Mouse (Mus musculus) liver, adult 2 months (tissue): ENCODE data around the gene Kcnh2. TPM values are rescaled to one million over a fixed set of nuclear protein-coding genes. Genes with fewer than 3 reads are reported as not detected.
A peak's percentile ranks its signal among the peaks of the same experiment; 100 is the strongest.

Experiments used
- DNase-seq: peaks from one replicate; pipeline ENCODE4 v3.0.0-alpha.2; 2011; ENCODE audit warnings: low read depth, low spot score; ENCODE audit errors: extremely low read depth
- H3K27ac ChIP-seq: fragments of 200-500 bp; replicated peaks from 2 replicates; pipeline ENCODE4 v1.5.1; 2012; ENCODE audit warnings: low read depth, mild to moderate bottlenecking, control low read depth, inconsistent platforms, low read length; ENCODE audit not compliant: insufficient read depth
- H3K27me3 ChIP-seq: fragments of 200-500 bp; 2 replicates; pipeline ENCODE4 v1.6.1; 2012; ENCODE audit warnings: mild to moderate bottlenecking, moderate library complexity, low read length, inconsistent platforms; ENCODE audit not compliant: control insufficient read depth, insufficient read depth
- H3K36me3 ChIP-seq: fragments of 200-500 bp; 2 replicates; pipeline ENCODE4 v1.6.1; 2012; ENCODE audit warnings: low read length, inconsistent platforms; ENCODE audit not compliant: control insufficient read depth, insufficient read depth
- H3K4me1 ChIP-seq: fragments of 200-500 bp; 2 replicates; pipeline ENCODE4 v1.6.1; 2011; ENCODE audit warnings: low read length; ENCODE audit not compliant: control insufficient read depth, insufficient read depth
- H3K4me3 ChIP-seq: fragments of 200-500 bp; 2 replicates; pipeline ENCODE4 v1.5.1; 2011; ENCODE audit warnings: low read depth, mild to moderate bottlenecking, control low read depth, low read length, moderate library complexity; ENCODE audit not compliant: insufficient read depth
- H3K79me2 ChIP-seq: fragments of 200-500 bp; 2 replicates; pipeline ENCODE4 v1.6.1; 2012; ENCODE audit warnings: inconsistent platforms, mild to moderate bottlenecking, low read length, moderate library complexity; ENCODE audit not compliant: control insufficient read depth, insufficient read depth
- H3K9ac ChIP-seq: fragments of 200-500 bp; 2 replicates; pipeline ENCODE4 v1.6.1; 2012; ENCODE audit warnings: low read depth, mild to moderate bottlenecking, control low read depth, inconsistent platforms, low read length
- CTCF ChIP-seq: fragments of 200-500 bp; IDR thresholded peaks from 2 replicates; pipeline ENCODE4 v1.5.1; 2011; ENCODE audit warnings: low read depth, low read length, control low read depth
- POLR2A ChIP-seq: fragments of 200-500 bp; IDR thresholded peaks from 2 replicates; pipeline ENCODE4 v1.6.1; 2011; ENCODE audit warnings: low read length, control low read depth; ENCODE audit not compliant: insufficient read depth; ENCODE audit errors: extremely low read depth
- WGBS: fragments of 180-500 bp; shearing (Covaris S2); methylation state at CpG from one replicate; pipeline ENCODE4 v1.1.7; 2018; 5-methylcytosine and 5-hydroxymethylcytosine counted together
- polyA plus RNA-seq: library from polyadenylated mRNA; depleted of rRNA; stranded (reverse); fragments of >200 nt; gene quantifications from 2 replicates; pipeline ENCODE4 v1.2.3, GENCODE M21; 2012
- total RNA-seq: library from RNA; depleted of rRNA; stranded (reverse); fragments of >200 nt; gene quantifications from 2 replicates; pipeline ENCODE4 v1.2.3, GENCODE M21; 2014

Gene Kcnh2
- total and polyA plus RNA-seq, 2 experiments = not detected

- 4% methylated on average over 34 of the region's 34 CpGs for WGBS
- Histone ChIP-seq H3K9ac (peak overlapping the region; percentile 56), H3K36me3 (no peaks in the 10 kb centered on the region), H3K79me2 (no peaks in the 10 kb centered on the region), H3K4me1 (peaks cover 5% of the 10 kb centered on the region; the same call in 1 of the 2 replicates), H3K4me3 (peak overlapping the region; percentile 52), H3K27me3 (no peaks in the 10 kb centered on the region), H3K27ac (peak overlapping the region; percentile 43)
- TF ChIP-seq CTCF (peak; percentile 61), POLR2A (no peak)
- DNase-seq = peak; percentile 88
These were observed 31.8 kb upstream of the Kcnh2 start for GRCm38 (mm10) chr5:24383026-24383859.

GRCm38 (mm10) chr5:24381988-24382387, 30.6 kb upstream of the Kcnh2 start:
- H3K4me3 ChIP-seq = no peak overlapping the region
- no peaks in the 10 kb centered on the region for H3K79me2 ChIP-seq
- no peaks in the 10 kb centered on the region; the same call in 1 of the 2 replicates for H3K4me1 ChIP-seq
- H3K27ac ChIP-seq = no peak overlapping the region
- no peak overlapping the region for H3K9ac ChIP-seq
- H3K36me3 ChIP-seq = no peaks in the 10 kb centered on the region
- no peak for TF ChIP-seq CTCF
- TF ChIP-seq POLR2A = no peak
- 54% methylated on average over 2 of the region's 2 CpGs for WGBS
- DNase-seq = no peak
- H3K27me3 ChIP-seq = no peaks in the 10 kb centered on the region

- H3K4me3 ChIP-seq = no peak overlapping the region
- H3K9ac ChIP-seq = no peak overlapping the region
- TF ChIP-seq CTCF (no peak), POLR2A (no peak)
- no peaks in the 10 kb centered on the region for H3K79me2 ChIP-seq
- H3K4me1 ChIP-seq = no peaks in the 10 kb centered on the region; the same call in 1 of the 2 replicates
- H3K36me3 ChIP-seq = no peaks in the 10 kb centered on the region
- no peak overlapping the region for H3K27ac ChIP-seq
- WGBS = 88% methylated on average over 6 of the region's 6 CpGs
- H3K27me3 ChIP-seq = no peaks in the 10 kb centered on the region
- no peak for DNase-seq
These were observed 30.1 kb upstream of the Kcnh2 start for GRCm38 (mm10) chr5:24381486-24381885.

- H3K4me3 ChIP-seq = no peak overlapping the region
- H3K27ac ChIP-seq = no peak overlapping the region
- TF ChIP-seq CTCF (no peak), POLR2A (no peak)
- no peak for DNase-seq
- H3K36me3 ChIP-seq = no peaks in the 10 kb centered on the region
- H3K79me2 ChIP-seq = no peaks in the 10 kb centered on the region
- no peaks in the 10 kb centered on the region; the same call in 1 of the 2 replicates for H3K4me1 ChIP-seq
- WGBS = 89% methylated on average over 4 of the region's 4 CpGs
- H3K27me3 ChIP-seq = no peaks in the 10 kb centered on the region
- H3K9ac ChIP-seq = no peak overlapping the region
These were observed 29.1 kb upstream of the Kcnh2 start for GRCm38 (mm10) chr5:24380499-24380898.

DNA sequence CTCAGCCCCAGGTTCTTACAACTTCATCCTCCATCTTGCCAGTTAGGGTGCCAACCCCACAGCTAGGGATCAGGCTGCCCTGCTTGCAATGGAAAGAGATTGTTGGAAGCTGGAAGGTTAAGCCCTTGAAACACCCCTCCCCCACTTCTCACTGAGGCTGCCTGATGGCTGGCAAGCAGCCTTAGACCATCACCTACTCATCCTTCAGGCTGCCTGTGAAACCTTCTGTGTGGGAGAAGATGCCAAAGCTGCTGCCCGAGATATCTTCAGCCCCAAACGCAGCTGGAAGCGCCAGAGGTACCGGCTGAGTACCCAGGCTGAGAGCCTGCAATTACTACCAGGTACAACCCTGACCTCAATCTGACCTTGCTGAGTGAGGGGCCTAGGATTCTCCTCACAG, 28.1 kb upstream of the Kcnh2 start:
- no peaks in the 10 kb centered on the region for H3K79me2 ChIP-seq
- H3K4me3 ChIP-seq = no peak overlapping the region
- H3K9ac ChIP-seq = no peak overlapping the region
- no peak for TF ChIP-seq CTCF
- TF ChIP-seq POLR2A = no peak
- DNase-seq = no peak
- no peaks in the 10 kb centered on the region; the same call in 1 of the 2 replicates for H3K4me1 ChIP-seq
- H3K27me3 ChIP-seq = no peaks in the 10 kb centered on the region
- no peaks in the 10 kb centered on the region for H3K36me3 ChIP-seq
- H3K27ac ChIP-seq = no peak overlapping the region
- WGBS = 82% methylated on average over 4 of the region's 4 CpGs

DNA sequence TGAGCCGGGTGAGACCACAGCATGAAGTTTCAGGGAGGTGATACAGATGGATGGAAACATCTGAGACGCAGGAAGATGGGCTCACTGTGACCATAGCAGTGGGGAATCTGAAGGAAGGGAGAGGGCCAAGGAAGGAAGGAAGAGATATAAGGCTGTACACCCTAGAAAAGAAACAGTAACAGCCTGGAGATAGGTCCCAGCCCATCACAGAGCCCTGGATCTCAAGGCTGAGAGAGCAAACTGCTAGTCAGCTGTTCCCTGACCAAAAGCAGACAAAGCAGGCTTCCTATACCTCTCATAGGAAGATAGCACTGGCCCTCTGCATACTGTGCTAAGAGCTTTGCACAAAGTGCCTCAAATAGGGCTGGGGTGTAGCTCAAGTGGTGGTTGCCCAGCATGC, 27.3 kb upstream of the Kcnh2 start:
- no peak for DNase-seq
- Histone ChIP-seq H3K4me1 (no peaks in the 10 kb centered on the region; the same call in 1 of the 2 replicates), H3K4me3 (no peak overlapping the region), H3K79me2 (no peaks in the 10 kb centered on the region), H3K36me3 (no peaks in the 10 kb centered on the region), H3K27ac (no peak overlapping the region), H3K27me3 (no peaks in the 10 kb centered on the region), H3K9ac (no peak overlapping the region)
- no peak for TF ChIP-seq CTCF
- no peak for TF ChIP-seq POLR2A
- WGBS = 84% methylated on average over 2 of the region's 2 CpGs
